Mouse (Mus musculus): ENCODE measurements around the gene Atpif1.

The Atpif1 gene

GRCm38 (mm10) chr4:132526678-132527077, 6.8 kb downstream of the Atpif1 start:
- no peak for ATAC-seq (ENCODE audit: low TSS enrichment)

- ATAC-seq (ENCODE audit: low TSS enrichment), result no peak; the same call in 1 of the 2 replicates
These were observed 8.7 kb downstream of the Atpif1 start for GRCm38 (mm10) chr4:132524808-132525207.

- no peak for ATAC-seq (ENCODE audit: low TSS enrichment)
These were observed 9.1 kb downstream of the Atpif1 start for GRCm38 (mm10) chr4:132524321-132524741.

- ATAC-seq (ENCODE audit: low TSS enrichment), result no peak
These were observed 14.3 kb downstream of the Atpif1 start for GRCm38 (mm10) chr4:132519188-132519587.

- no peak for ATAC-seq (ENCODE audit: low TSS enrichment)
These were observed 15.4 kb downstream of the Atpif1 start for GRCm38 (mm10) chr4:132518066-132518465.

GRCm38 (mm10) chr4:132515369-132516155, 17.9 kb downstream of the Atpif1 start:
- peak; percentile 94 for ATAC-seq (ENCODE audit: low TSS enrichment)

GRCm38 (mm10) chr4:132514555-132515135, 18.8 kb downstream of the Atpif1 start:
- peak; percentile 44; the same call in 1 of the 2 replicates for ATAC-seq (ENCODE audit: low TSS enrichment)

- ATAC-seq (ENCODE audit: low TSS enrichment), result no peak
These were observed 19.8 kb downstream of the Atpif1 start for GRCm38 (mm10) chr4:132513395-132514273.

GRCm38 (mm10) chr4:132512080-132512479, 21.4 kb downstream of the Atpif1 start:
- no peak for ATAC-seq (ENCODE audit: low TSS enrichment)

- peak; percentile 96 for ATAC-seq (ENCODE audit: low TSS enrichment)
These were observed 23.1 kb downstream of the Atpif1 start, which contains the start of gene Sesn2 for GRCm38 (mm10) chr4:132510352-132510798. TSS of gene Sesn2 (minus strand) at chr4:132510501.

- peak; percentile 53 for ATAC-seq (ENCODE audit: low TSS enrichment)
These were observed 23.7 kb downstream of the Atpif1 start for GRCm38 (mm10) chr4:132509621-132510296.

GRCm38 (mm10) chr4:132507210-132507609, 26.2 kb downstream of the Atpif1 start:
- ATAC-seq (ENCODE audit: low TSS enrichment), result no peak

GRCm38 (mm10) chr4:132506250-132506649, 27.2 kb downstream of the Atpif1 start:
- ATAC-seq (ENCODE audit: low TSS enrichment), result no peak

GRCm38 (mm10) chr4:132505800-132506199, 27.7 kb downstream of the Atpif1 start:
- ATAC-seq (ENCODE audit: low TSS enrichment), result no peak

GRCm38 (mm10) chr4:132505034-132505738, 28.3 kb downstream of the Atpif1 start:
- ATAC-seq (ENCODE audit: low TSS enrichment), result no peak

- ATAC-seq (ENCODE audit: low TSS enrichment), result no peak
These were observed 30.1 kb downstream of the Atpif1 start for GRCm38 (mm10) chr4:132503344-132503743.

GRCm38 (mm10) chr4:132501639-132502038, 31.8 kb downstream of the Atpif1 start:
- ATAC-seq (ENCODE audit: low TSS enrichment), result no peak

GRCm38 (mm10) chr4:132494271-132494918, 39.1 kb downstream of the Atpif1 start:
- ATAC-seq (ENCODE audit: low TSS enrichment), result no peak; the same call in 1 of the 2 replicates

GRCm38 (mm10) chr4:132492178-132493060, 41.0 kb downstream of the Atpif1 start:
- ATAC-seq (ENCODE audit: low TSS enrichment), result no peak
